Mouse (Mus musculus): ENCODE measurements around the gene Usp10.
A peak's percentile ranks its signal among the peaks of the same experiment; 100 is the strongest.

Usp10 gene

GRCm38 (mm10) chr8:119915298-119915697, 5.1 kb downstream of the Usp10 start:
- DNase-seq (ENCODE audit: low read depth, low spot score) = no peak

- no peak for DNase-seq (ENCODE audit: low read depth, low spot score)
Measured at GRCm38 (mm10) chr8:119916237-119916892, 6.2 kb downstream of the Usp10 start.

- no peak for DNase-seq (ENCODE audit: low read depth, low spot score)
Measured at GRCm38 (mm10) chr8:119917415-119917814, 7.3 kb downstream of the Usp10 start.

- no peak for DNase-seq (ENCODE audit: low read depth, low spot score)
Measured at GRCm38 (mm10) chr8:119918155-119918567, 8.0 kb downstream of the Usp10 start.

- no peak for DNase-seq (ENCODE audit: low read depth, low spot score)
Measured at GRCm38 (mm10) chr8:119923259-119923658, 13.1 kb downstream of the Usp10 start.

GRCm38 (mm10) chr8:119925428-119925827, 15.3 kb downstream of the Usp10 start:
- no peak for DNase-seq (ENCODE audit: low read depth, low spot score)

- peak; percentile 60 for DNase-seq (ENCODE audit: low read depth, low spot score)
Measured at GRCm38 (mm10) chr8:119926474-119926873, 16.3 kb downstream of the Usp10 start.

- DNase-seq (ENCODE audit: low read depth, low spot score) = peak; percentile 65
Measured at GRCm38 (mm10) chr8:119927422-119928092, 17.4 kb downstream of the Usp10 start.

- DNase-seq (ENCODE audit: low read depth, low spot score) = no peak
Measured at GRCm38 (mm10) chr8:119931317-119931716, 21.2 kb downstream of the Usp10 start.

GRCm38 (mm10) chr8:119933681-119934080, 23.5 kb downstream of the Usp10 start:
- no peak for DNase-seq (ENCODE audit: low read depth, low spot score)

GRCm38 (mm10) chr8:119935541-119935940, 25.4 kb downstream of the Usp10 start:
- DNase-seq (ENCODE audit: low read depth, low spot score) = no peak

GRCm38 (mm10) chr8:119938481-119938880, 28.3 kb downstream of the Usp10 start:
- DNase-seq (ENCODE audit: low read depth, low spot score) = no peak

GRCm38 (mm10) chr8:119939336-119939735, 29.2 kb downstream of the Usp10 start:
- DNase-seq (ENCODE audit: low read depth, low spot score) = no peak

- no peak for DNase-seq (ENCODE audit: low read depth, low spot score)
Measured at GRCm38 (mm10) chr8:119941471-119941870, 31.3 kb downstream of the Usp10 start.

GRCm38 (mm10) chr8:119943616-119944015, 33.5 kb downstream of the Usp10 start:
- no peak for DNase-seq (ENCODE audit: low read depth, low spot score)

GRCm38 (mm10) chr8:119944096-119944811, 34.1 kb downstream of the Usp10 start:
- peak; percentile 84 for DNase-seq (ENCODE audit: low read depth, low spot score)

GRCm38 (mm10) chr8:119946326-119946865, 36.2 kb downstream of the Usp10 start:
- DNase-seq (ENCODE audit: low read depth, low spot score) = no peak

GRCm38 (mm10) chr8:119947653-119948052, 37.5 kb downstream of the Usp10 start:
- DNase-seq (ENCODE audit: low read depth, low spot score) = no peak

GRCm38 (mm10) chr8:119948340-119948739, 38.2 kb downstream of the Usp10 start:
- no peak for DNase-seq (ENCODE audit: low read depth, low spot score)

GRCm38 (mm10) chr8:119952282-119952681, 42.1 kb downstream of the Usp10 start:
- DNase-seq (ENCODE audit: low read depth, low spot score) = no peak

- DNase-seq (ENCODE audit: low read depth, low spot score) = no peak
Measured at GRCm38 (mm10) chr8:119952747-119953146, 42.6 kb downstream of the Usp10 start.

- DNase-seq (ENCODE audit: low read depth, low spot score) = no peak
Measured at GRCm38 (mm10) chr8:119955333-119955732, 45.2 kb downstream of the Usp10 start.

All from 3T3-L1 (cell line).